Mouse (Mus musculus): Measurements from ENCODE around the gene 4933403O08Rik. TPM values are rescaled to one million over a fixed set of nuclear protein-coding genes. Genes with fewer than 3 reads are reported as not detected.

4933403O08Rik gene
- total RNA-seq (2021), result not detected
- long read RNA-seq, result 0 reads

- DNase-seq (ENCODE audit: low spot score in 2 of 2), result no peak
These were observed at the start of gene 4933403O08Rik for GRCm38 (mm10) chrX:112238749-112239148. TSS of gene 4933403O08Rik (plus strand) at chrX:112239049.

DNA sequence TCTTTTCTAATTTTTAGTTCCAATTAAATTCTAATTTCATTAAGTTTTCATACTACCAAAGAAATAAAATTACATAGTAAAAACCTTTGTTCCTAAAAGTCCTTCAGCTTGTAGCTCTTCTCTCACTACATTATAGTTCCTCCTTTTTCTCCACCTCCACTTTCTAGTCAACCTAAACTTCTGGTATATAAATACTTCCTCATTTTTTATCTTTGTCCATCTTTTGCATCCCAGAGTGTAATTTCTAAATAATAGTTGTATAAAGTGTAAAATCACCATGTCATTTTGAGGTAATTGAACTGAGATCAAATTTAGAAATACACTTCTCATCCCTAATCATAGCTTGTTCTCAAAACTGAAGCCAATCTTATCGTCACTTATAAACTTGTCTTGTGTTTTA, 4.1 kb downstream of the 4933403O08Rik start:
- no peak for DNase-seq (ENCODE audit: low spot score in 2 of 2)

DNA sequence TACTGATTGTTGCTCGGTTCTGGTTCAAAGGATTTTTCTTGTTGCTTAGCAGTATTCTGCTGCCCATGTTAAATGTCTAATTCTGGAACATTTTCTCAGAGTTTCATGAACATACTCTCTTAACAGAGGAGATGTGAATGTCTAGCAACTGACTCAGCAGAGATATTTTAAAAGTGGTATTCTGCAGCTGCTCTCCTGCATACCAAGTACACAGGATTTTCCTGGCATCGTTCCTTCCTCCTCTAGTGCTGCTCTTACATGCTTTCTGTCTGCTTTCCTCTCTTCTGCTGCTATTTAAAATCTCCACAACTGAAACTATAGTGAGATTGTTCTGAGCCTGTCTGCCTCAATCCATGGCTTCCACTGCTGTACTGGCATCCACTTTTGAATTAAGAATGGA, 16.7 kb downstream of the 4933403O08Rik start:
- DNase-seq (ENCODE audit: low spot score in 2 of 2), result peak in 1 of 2 experiments; percentile 26

GRCm38 (mm10) chrX:112273550-112273949, 34.7 kb downstream of the 4933403O08Rik start:
- DNase-seq (ENCODE audit: low spot score in 2 of 2), result no peak

Other genes with a start within 250 kb of the 4933403O08Rik start
- not detected for gene Tex16, start 228.0 kb upstream of the 4933403O08Rik start, total RNA-seq (2021)
- 1 to 10 TPM; 5.9 to 6.3 TPM for gene Apool, start 72.3 kb downstream of the 4933403O08Rik start, total RNA-seq (2021)
- gene Satl1, start 167.7 kb downstream of the 4933403O08Rik start, total RNA-seq (2021), result not detected

All from layer of hippocampus, adult 18-20 months (tissue).